Mouse (Mus musculus): ENCODE measurements around the gene Epn2.

GRCm38 (mm10) chr11:61484256-61484612 is 95.3 kb downstream of the Epn2 start:
- TF ChIP-seq CTCF (IDR thresholded peaks at IDR 0.05; ENCODE audit: low read depth, low read length) (no peak), POLR2A (IDR thresholded peaks at IDR 0.05; ENCODE audit: insufficient read depth, low read length) (no peak), EP300 (IDR thresholded peaks at IDR 0.05; ENCODE audit: insufficient read depth, low read depth, low read length) (no peak)

Measured in ES-Bruce4 (cell line).